Mouse (Mus musculus) hindlimb bud, embryonic 11.5 days (tissue): ENCODE measurements around the gene Ppp1r13b.

Experiments
- DNase-seq: peaks from one replicate; pipeline ENCODE4 v3.0.0-alpha.2; 2012; ENCODE audit warnings: low read depth, low spot score; ENCODE audit errors: extremely low spot score

The Ppp1r13b gene

DNA sequence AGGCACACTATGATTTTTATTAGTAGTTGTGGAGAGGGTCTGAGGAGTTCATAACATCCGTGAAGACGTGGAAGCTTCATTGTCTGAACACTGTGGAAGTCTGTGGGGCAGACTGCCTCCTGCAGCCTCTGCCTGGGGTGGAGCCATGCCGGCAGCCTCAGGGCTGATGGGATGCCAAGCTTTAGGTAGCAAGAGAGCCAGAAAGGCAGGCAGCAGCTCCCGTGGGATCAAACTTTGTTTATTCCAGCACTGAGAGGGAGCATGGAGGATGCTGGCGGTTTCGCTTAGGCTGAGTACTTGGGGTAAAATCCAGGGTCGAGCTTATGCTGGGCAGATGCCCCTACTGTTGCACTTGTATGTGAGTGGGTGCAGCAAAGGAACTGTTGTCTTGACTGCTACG, 110.7 kb downstream of the Ppp1r13b start:
- DNase-seq: no peak

DNA sequence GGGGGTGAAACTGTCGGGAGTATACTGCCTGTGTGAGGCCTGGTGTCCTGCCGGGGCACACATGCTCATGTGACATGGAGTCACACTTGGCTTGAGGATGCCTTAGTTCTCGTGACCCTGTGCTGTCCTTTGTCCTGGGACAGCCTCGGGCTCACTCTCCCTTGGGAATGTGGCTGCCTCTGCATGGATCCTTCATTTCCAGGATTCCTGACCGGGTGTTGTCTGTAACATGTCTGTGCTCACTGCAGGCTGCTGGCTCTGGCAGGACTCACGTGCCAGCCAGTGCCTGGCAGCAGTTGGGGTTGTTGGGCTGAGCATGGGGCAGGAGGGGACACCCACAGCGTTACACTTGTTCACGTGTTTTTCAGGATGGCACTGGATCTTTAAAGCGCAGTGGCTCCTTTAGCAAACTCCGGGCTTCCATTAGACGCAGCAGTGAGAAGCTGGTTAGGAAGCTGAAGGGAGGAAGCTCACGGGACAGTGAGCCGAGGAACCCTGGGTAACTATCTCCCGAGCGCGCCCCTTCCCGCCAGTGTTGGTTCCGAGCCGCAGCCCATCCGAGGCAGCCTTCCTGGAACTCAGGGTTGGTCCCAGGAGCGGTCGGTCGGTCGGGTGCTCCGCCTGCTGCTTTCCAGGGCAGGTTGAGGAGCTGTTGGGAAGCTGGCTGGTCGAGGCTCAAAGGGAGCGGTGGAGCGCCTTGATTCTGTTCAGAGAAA, 112.6 kb downstream of the Ppp1r13b start:
- DNase-seq: no peak

DNA sequence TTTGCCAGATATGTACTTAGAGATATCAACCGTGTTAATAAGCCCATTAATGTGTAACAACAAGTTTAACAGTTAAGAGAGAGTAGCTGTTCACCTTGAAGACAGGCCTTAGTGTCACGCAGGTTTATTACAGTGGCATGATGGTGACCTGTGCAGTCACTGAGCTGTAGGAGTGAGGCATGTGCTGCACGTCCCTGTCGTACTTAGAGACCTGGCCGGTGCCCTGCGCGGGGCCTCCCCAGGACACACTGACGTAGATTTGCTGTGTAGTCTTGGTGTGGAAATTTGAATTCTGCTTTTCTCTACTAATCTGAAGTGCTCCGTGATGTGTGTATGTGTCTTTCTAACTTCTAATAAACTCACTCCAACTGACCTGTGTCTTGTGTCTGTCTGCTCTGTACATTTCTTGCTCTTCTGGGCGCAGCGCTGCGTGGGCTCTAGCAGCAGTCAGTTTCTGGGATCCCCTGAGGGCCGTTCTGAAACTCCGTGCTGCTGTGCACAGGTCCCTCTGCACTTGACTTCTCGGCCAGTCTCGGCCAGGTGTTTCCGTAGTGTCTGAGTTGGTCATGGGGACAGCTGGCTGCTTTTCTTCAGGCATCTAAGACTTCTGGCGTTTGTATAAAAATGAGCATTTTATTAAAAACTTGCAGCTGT, 113.3 kb downstream of the Ppp1r13b start:
- DNase-seq: no peak

DNA sequence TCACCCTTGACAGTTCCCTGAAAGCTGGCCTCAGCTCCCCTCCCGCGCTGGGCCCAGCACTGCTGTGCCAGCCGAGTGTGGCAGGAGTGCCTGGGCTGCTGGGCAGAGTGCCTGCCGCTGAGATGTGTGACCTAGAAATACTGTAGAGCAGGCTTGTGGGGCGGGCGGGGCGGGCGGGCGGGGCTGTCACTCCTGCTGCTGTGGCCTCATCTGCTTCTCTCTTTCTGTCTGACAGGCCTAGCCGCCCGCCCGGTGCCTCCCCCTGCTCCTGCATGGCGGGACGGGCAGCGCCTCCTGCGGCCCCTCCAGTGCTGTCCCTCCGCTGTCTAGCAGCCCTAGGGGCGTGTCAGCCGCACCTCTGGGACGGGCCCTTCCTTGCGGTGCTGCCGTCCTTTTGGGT, 113.8 kb downstream of the Ppp1r13b start:
- no peak for DNase-seq

- DNase-seq: no peak
These were observed 116.3 kb downstream of the Ppp1r13b start for GRCm38 (mm10) chr12:111791474-111792104.

- DNase-seq: no peak
These were observed 117.3 kb downstream of the Ppp1r13b start for GRCm38 (mm10) chr12:111790631-111791030.

DNA sequence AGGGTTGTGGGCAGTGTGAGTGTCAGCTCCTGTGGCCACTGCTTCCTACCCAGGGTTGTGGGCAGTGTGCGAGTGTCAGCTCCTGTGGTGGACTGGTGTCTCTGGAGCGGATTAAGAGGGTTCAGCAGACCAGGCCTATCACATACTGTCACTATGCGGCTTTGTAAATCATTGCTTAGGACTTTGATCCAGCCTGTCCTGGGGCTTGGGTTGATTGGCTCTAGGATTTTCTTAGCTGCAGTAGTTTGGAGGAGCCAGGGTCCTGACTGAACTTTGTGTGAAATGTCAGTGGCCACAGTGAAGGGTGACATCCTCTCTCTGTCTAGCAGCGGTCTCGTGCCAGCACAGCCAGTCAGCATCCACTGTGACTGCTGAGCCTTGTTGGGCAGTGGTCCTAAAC, 117.8 kb downstream of the Ppp1r13b start:
- DNase-seq: no peak

GRCm38 (mm10) chr12:111787015-111787414, 120.9 kb downstream of the Ppp1r13b start:
- DNase-seq: no peak

DNA sequence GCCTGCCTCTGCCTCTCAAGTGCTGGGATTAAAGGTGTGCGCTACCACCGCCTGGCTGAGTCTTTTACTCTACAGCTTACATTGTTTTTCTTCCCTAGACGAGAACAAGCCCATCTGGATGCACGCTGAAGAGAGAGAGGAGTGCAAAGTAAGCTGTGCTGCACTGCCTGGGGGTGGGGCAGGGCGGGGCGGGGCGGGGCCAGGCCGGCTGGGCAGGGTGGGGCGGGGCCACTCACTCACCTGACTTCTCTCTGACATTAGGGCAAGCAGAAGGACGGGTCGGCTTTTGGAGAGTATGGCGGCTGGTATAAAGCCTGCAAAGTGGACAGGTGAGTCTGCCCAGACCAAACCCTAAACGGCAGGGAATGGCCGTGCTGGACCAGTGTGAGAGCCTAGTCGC, 122.7 kb downstream of the Ppp1r13b start:
- DNase-seq: no peak

DNA sequence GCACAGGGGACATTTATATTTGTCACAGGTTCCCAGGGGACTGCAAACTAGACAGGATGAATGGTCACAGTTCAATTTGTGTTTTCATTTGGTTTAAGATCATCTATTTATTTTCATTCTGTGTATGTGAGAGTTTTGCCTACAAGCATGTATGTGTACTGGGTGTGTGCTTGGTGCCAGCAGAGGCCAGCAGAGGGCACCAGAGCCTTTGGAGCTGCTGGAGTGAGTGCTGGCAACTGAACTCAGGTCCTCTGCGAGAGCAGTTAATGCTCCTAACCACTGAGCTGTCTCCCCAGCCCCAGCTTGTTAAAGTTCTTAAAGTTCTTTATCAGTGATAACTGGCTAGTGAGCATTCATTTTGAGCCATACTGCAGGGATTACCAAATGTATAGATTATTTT, 128.4 kb downstream of the Ppp1r13b start:
- DNase-seq: no peak
